Mouse (Mus musculus) midbrain, embryonic 12.5 days (tissue): ENCODE data around the gene Man2a2. TPM values are rescaled to one million over a fixed set of nuclear protein-coding genes. Genes with fewer than 3 reads are reported as not detected.
A peak's percentile ranks its signal among the peaks of the same experiment; 100 is the strongest.
"Not testable (repeated sequence)": the region's sequence is repeated elsewhere in the genome, so short reads cannot be mapped to it uniquely, and the experiment has no call there.

Source experiments
- ATAC-seq: fragments of 200-750 bp; cut with Nextera tagmentation; 2 replicates; pipeline ENCODE4 v1.8.0; 2017; ENCODE audit warnings: low read depth, moderate TSS enrichment, moderate library complexity; ENCODE audit not compliant: low FRiP score
- H3K27ac ChIP-seq: fragments of 300-500 bp; sonication (generic); replicated peaks from 2 replicates; pipeline ENCODE4 v1.5.1; 2016; ENCODE audit warnings: mild to moderate bottlenecking
- H3K27me3 ChIP-seq: fragments of 300-500 bp; sonication (generic); 2 replicates; pipeline ENCODE4 v1.6.1; 2016; ENCODE audit warnings: mild to moderate bottlenecking
- H3K36me3 ChIP-seq: fragments of 300-500 bp; sonication (generic); 2 replicates; pipeline ENCODE4 v1.6.1; 2016
- H3K4me1 ChIP-seq: fragments of 300-500 bp; sonication (generic); 2 replicates; pipeline ENCODE4 v1.6.1; 2016
- H3K4me2 ChIP-seq: fragments of 300-500 bp; sonication (generic); replicated peaks from 2 replicates; pipeline ENCODE4 v1.6.1; 2016; ENCODE audit warnings: mild to moderate bottlenecking, moderate library complexity
- H3K4me3 ChIP-seq: fragments of 300-500 bp; sonication (generic); 2 replicates; pipeline ENCODE4 v1.5.1; 2016; ENCODE audit warnings: mild to moderate bottlenecking
- H3K9ac ChIP-seq: fragments of 300-500 bp; sonication (generic); replicated peaks from 2 replicates; pipeline ENCODE4 v1.6.1; 2016; ENCODE audit warnings: mild to moderate bottlenecking, moderate library complexity
- H3K9me3 ChIP-seq: fragments of 300-500 bp; sonication (generic); 2 replicates; pipeline ENCODE4 v1.6.1; 2016; ENCODE audit warnings: mild to moderate bottlenecking
- WGBS: fragments of 180-500 bp; shearing (Covaris S2); methylation state at CpG from one replicate; pipeline ENCODE4 v1.1.7; 2016; 5-methylcytosine and 5-hydroxymethylcytosine counted together
- polyA plus RNA-seq: library from polyadenylated mRNA; unstranded; fragments of >200 nt; fragmentation: Nextera tagmentation; extraction: Ambion mirVana; gene quantifications from 2 replicates; pipeline ENCODE4 v1.2.1, GENCODE M21; 2016

Gene Man2a2
- polyA plus RNA-seq, 1 experiment from 2014 or later: 23.1 TPM

GRCm38 (mm10) chr7:80397986-80398385 lies 26.8 kb upstream of the Man2a2 start:
- Histone ChIP-seq H3K4me1 (peaks cover 20% of the 10 kb centered on the region), H3K27ac (no peak overlapping the region), H3K36me3 (peaks cover 38% of the 10 kb centered on the region), H3K9me3 (no peaks in the 10 kb centered on the region), H3K4me3 (no peak overlapping the region), H3K27me3 (no peaks in the 10 kb centered on the region; the same call in 1 of the 2 replicates), H3K9ac (no peak overlapping the region), H3K4me2 (no peak overlapping the region)
- WGBS: 85% methylated on average over 9 of the region's 9 CpGs
- ATAC-seq: no peak

- not testable (repeated sequence) for H3K27ac ChIP-seq, H3K4me2 ChIP-seq, H3K27me3 ChIP-seq, ATAC-seq, H3K4me3 ChIP-seq, H3K9ac ChIP-seq, H3K9me3 ChIP-seq
- Histone ChIP-seq H3K4me1 (peaks cover 15% of the 10 kb centered on the region), H3K36me3 (peaks cover 54% of the 10 kb centered on the region)
- 93% methylated on average over 4 of the region's 4 CpGs for WGBS
Measured at GRCm38 (mm10) chr7:80396427-80396826, 25.3 kb upstream of the Man2a2 start.

GRCm38 (mm10) chr7:80394600-80394999 lies 23.4 kb upstream of the Man2a2 start:
- Histone ChIP-seq H3K27ac (no peak overlapping the region), H3K4me3 (no peak overlapping the region), H3K36me3 (peaks cover 66% of the 10 kb centered on the region), H3K9ac (no peak overlapping the region), H3K4me1 (no peaks in the 10 kb centered on the region; the same call in 1 of the 2 replicates), H3K27me3 (no peaks in the 10 kb centered on the region), H3K4me2 (no peak overlapping the region), H3K9me3 (no peaks in the 10 kb centered on the region)
- WGBS: 89% methylated on average over 4 of the region's 4 CpGs
- ATAC-seq: no peak

GRCm38 (mm10) chr7:80392119-80392518 lies 20.9 kb upstream of the Man2a2 start:
- Histone ChIP-seq H3K36me3 (peaks cover 62% of the 10 kb centered on the region), H3K9ac (no peak overlapping the region), H3K4me1 (peaks cover 17% of the 10 kb centered on the region), H3K4me3 (no peak overlapping the region), H3K4me2 (no peak overlapping the region), H3K27me3 (peaks cover 11% of the 10 kb centered on the region), H3K27ac (no peak overlapping the region), H3K9me3 (no peaks in the 10 kb centered on the region)
- 95% methylated on average over 15 of the region's 15 CpGs for WGBS
- no peak for ATAC-seq

- WGBS: 10% methylated on average over 33 of the region's 33 CpGs
- Histone ChIP-seq H3K9me3 (no peaks in the 10 kb centered on the region), H3K27me3 (peaks cover 20% of the 10 kb centered on the region), H3K9ac (peak within 1 kb of the TSS; percentile 51), H3K4me2 (peak within 1 kb of the TSS; percentile 49), H3K36me3 (peaks cover 27% of the 10 kb centered on the region), H3K27ac (peak within 1 kb of the TSS; percentile 52; the same call in 1 of the 2 replicates), H3K4me3 (peak within 1 kb of the TSS; percentile 25), H3K4me1 (peaks cover 25% of the 10 kb centered on the region)
- no peak for ATAC-seq
Measured at GRCm38 (mm10) chr7:80387633-80388543, 16.7 kb upstream of the Man2a2 start, which contains the start of gene Fes. TSS of gene Fes (minus strand) at chr7:80387946.

- no peaks in the 10 kb centered on the region for H3K9me3 ChIP-seq
- H3K4me2 ChIP-seq: peak overlapping the region; percentile 49
- ATAC-seq: no peak
- H3K4me3 ChIP-seq: peak overlapping the region; percentile 25; the same call in 1 of the 2 replicates
- 30% methylated on average over 17 of the region's 17 CpGs for WGBS
- H3K4me1 ChIP-seq: peaks cover 25% of the 10 kb centered on the region
- peak overlapping the region; percentile 51; the same call in 1 of the 2 replicates for H3K9ac ChIP-seq
- H3K27ac ChIP-seq: peak overlapping the region; percentile 52; the same call in 1 of the 2 replicates
- H3K27me3 ChIP-seq: peaks cover 27% of the 10 kb centered on the region
- H3K36me3 ChIP-seq: peaks cover 20% of the 10 kb centered on the region
Measured at GRCm38 (mm10) chr7:80387033-80387632, 16.0 kb upstream of the Man2a2 start.

- no peaks in the 10 kb centered on the region for H3K9me3 ChIP-seq
- peak; percentile 76 for ATAC-seq
- H3K9ac ChIP-seq: no peak overlapping the region
- H3K4me3 ChIP-seq: 0 out of 2 replicates have a peak overlapping the region, but pooled peaks have one; percentile 4
- no peak overlapping the region for H3K27ac ChIP-seq
- H3K4me2 ChIP-seq: peak overlapping the region; percentile 49
- H3K27me3 ChIP-seq: peaks cover 30% of the 10 kb centered on the region
- peaks cover 25% of the 10 kb centered on the region for H3K4me1 ChIP-seq
- peaks cover 12% of the 10 kb centered on the region for H3K36me3 ChIP-seq
- WGBS: 32% methylated on average over 17 of the region's 18 CpGs
Measured at GRCm38 (mm10) chr7:80386235-80386930, 15.2 kb upstream of the Man2a2 start.

- peaks cover 16% of the 10 kb centered on the region for H3K4me1 ChIP-seq
- H3K4me3 ChIP-seq: no peak overlapping the region
- H3K9ac ChIP-seq: no peak overlapping the region
- ATAC-seq: no peak
- WGBS: 64% methylated on average over 11 of the region's 11 CpGs
- H3K36me3 ChIP-seq: no peaks in the 10 kb centered on the region
- H3K9me3 ChIP-seq: no peaks in the 10 kb centered on the region
- no peak overlapping the region for H3K4me2 ChIP-seq
- peaks cover 27% of the 10 kb centered on the region for H3K27me3 ChIP-seq
- no peak overlapping the region for H3K27ac ChIP-seq
Measured at GRCm38 (mm10) chr7:80382919-80383318, 11.7 kb upstream of the Man2a2 start.

GRCm38 (mm10) chr7:80379531-80379930 lies 8.4 kb upstream of the Man2a2 start:
- ATAC-seq: no peak
- Histone ChIP-seq H3K9me3 (no peaks in the 10 kb centered on the region), H3K36me3 (no peaks in the 10 kb centered on the region), H3K4me3 (no peak overlapping the region), H3K27me3 (peaks cover 12% of the 10 kb centered on the region), H3K9ac (no peak overlapping the region), H3K27ac (no peak overlapping the region), H3K4me2 (no peak overlapping the region), H3K4me1 (no peaks in the 10 kb centered on the region; the same call in 1 of the 2 replicates)
- WGBS: 62% methylated on average over 13 of the region's 13 CpGs

- no peak for ATAC-seq
Measured at GRCm38 (mm10) chr7:80377471-80377870, 6.3 kb upstream of the Man2a2 start.

GRCm38 (mm10) chr7:80376192-80376591 lies 5.0 kb upstream of the Man2a2 start:
- Histone ChIP-seq H3K9ac (no peak overlapping the region), H3K4me2 (no peak overlapping the region), H3K36me3 (no peaks in the 10 kb centered on the region), H3K27ac (no peak overlapping the region), H3K9me3 (no peaks in the 10 kb centered on the region), H3K4me3 (no peak overlapping the region), H3K27me3 (0 out of 2 replicates have a peak, but pooled peaks cover 6% of the 10 kb centered on the region), H3K4me1 (no peaks in the 10 kb centered on the region; the same call in 1 of the 2 replicates)
- ATAC-seq: no peak
- WGBS: 56% methylated on average over 10 of the region's 10 CpGs

More at GRCm38 (mm10) chr7:80377471-80377870, 6.3 kb upstream of the Man2a2 start:
- Histone ChIP-seq H3K27ac (no peak overlapping the region), H3K4me2 (no peak overlapping the region), H3K4me3 (no peak overlapping the region), H3K4me1 (no peaks in the 10 kb centered on the region; the same call in 1 of the 2 replicates), H3K36me3 (no peaks in the 10 kb centered on the region), H3K27me3 (peaks cover 12% of the 10 kb centered on the region), H3K9me3 (no peaks in the 10 kb centered on the region), H3K9ac (no peak overlapping the region)
- WGBS: 37% methylated on average over 6 of the region's 6 CpGs
